Mouse (Mus musculus): Measurements from ENCODE around the gene Hist1h2af. TPM values are rescaled to one million over a fixed set of nuclear protein-coding genes. Genes with fewer than 3 reads are reported as not detected.
A peak's percentile ranks its signal among the peaks of the same experiment; 100 is the strongest.

Hist1h2af gene
- polyA plus RNA-seq, 1 experiment from 2014 or later: 2.8 TPM

DNA sequence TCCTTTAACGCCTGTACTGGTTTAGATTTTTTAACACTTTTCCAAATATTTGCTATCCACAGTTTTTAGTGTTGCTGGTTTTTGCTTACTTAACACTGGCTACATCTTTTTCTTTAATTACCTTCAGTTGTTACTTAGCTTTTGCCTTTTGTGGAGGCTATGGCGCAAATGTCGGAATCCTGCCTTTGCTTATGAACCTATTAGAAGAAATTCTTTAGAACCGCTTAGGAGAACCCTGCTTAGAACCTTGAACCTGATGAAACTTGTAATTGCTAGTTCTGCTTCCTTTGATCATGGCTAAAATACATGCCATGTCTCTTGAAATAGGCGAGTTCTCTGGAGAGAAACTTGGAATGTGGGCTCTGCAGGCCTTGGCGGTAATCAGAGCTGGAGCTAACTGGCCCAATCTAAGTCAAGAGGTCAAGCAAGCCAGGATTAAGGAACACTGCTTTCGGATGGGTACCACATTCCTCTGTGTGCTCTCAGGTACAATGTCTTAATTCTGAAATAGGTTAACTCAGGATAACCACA is 42.7 kb downstream of the Hist1h2af start:
- 2% methylated on average over 7 of the region's 7 CpGs for WGBS
- Histone ChIP-seq H3K9ac (replicated peaks) (peak overlapping the region; percentile 74), H3K27ac (replicated peaks) (peak overlapping the region; percentile 97), H3K4me3 (peak overlapping the region; percentile 47), H3K27me3 (no peaks in the 10 kb centered on the region), H3K4me1 (peaks cover 37% of the 10 kb centered on the region), H3K36me3 (no peaks in the 10 kb centered on the region), H3K9me3 (no peaks in the 10 kb centered on the region), H3K4me2 (replicated peaks) (peak overlapping the region; percentile 72)
- ATAC-seq (replicated peaks): no peak

DNA sequence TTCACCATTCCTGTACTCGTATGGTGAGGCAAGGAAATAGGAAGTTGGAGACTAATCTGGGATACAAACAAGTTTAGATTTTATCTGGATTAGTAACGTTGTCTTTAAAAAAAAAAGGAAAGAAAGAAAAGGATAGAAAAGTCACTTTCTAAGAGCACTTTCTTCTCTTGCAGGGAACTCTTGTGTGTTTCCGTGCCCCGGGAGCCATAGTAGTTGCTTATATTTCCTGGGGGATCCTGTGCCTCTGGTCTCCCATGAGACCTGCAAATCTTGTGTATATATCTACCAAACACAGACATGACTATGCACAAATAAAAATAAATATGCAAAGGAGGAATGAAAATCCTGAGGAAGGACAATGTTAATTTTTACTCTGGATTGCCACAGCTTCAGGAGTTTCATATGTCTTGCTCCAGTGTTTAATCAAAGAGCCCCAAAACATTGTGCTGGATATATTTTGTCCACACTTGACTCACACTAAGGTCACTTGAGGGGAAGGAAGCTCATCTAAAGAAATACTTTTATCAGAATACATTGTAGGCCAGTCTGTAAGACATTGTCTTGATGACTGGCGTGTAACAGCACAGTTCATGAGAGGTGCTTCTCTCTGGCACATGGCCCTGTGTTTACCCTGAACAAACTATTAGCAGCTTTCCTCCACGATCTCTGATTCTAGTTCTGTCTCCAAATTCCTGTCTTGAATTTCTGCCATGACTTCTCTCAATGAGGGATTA is 43.4 kb downstream of the Hist1h2af start:
- Histone ChIP-seq H3K4me1 (peaks cover 40% of the 10 kb centered on the region), H3K9me3 (no peaks in the 10 kb centered on the region), H3K4me3 (peak overlapping the region; percentile 47), H3K4me2 (replicated peaks) (peak overlapping the region; percentile 72), H3K27ac (replicated peaks) (peak overlapping the region; percentile 97), H3K9ac (replicated peaks) (peak overlapping the region; percentile 74), H3K27me3 (no peaks in the 10 kb centered on the region), H3K36me3 (no peaks in the 10 kb centered on the region)
- no peak for ATAC-seq (replicated peaks)
- WGBS: 32% methylated on average over 6 of the region's 6 CpGs

DNA sequence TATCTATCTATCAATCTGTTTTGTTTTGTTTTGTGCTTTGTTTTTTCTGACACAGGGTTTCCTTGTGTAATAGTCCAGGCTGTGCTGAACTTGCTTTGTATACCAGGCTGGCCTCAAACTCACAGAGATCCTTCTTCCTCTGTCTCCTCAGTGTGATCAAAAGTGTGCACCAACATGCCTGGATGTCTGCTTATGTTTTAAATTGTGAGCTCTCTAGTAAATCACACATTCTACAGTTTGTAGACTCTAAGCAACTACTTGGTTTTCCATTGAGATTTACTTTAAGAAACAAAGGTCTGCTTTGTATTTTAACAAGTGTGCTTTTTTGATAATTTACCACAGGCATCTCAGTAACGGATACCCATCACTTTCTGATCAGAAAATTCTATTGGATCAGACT is 44.1 kb downstream of the Hist1h2af start:
- Histone ChIP-seq H3K27ac (replicated peaks) (no peak overlapping the region), H3K4me3 (no peak overlapping the region), H3K4me2 (replicated peaks) (no peak overlapping the region), H3K27me3 (no peaks in the 10 kb centered on the region), H3K9ac (replicated peaks) (no peak overlapping the region), H3K36me3 (no peaks in the 10 kb centered on the region), H3K9me3 (no peaks in the 10 kb centered on the region), H3K4me1 (peaks cover 40% of the 10 kb centered on the region)
- ATAC-seq (replicated peaks): no peak
- 93% methylated on average over 1 of the region's 1 CpGs for WGBS

DNA sequence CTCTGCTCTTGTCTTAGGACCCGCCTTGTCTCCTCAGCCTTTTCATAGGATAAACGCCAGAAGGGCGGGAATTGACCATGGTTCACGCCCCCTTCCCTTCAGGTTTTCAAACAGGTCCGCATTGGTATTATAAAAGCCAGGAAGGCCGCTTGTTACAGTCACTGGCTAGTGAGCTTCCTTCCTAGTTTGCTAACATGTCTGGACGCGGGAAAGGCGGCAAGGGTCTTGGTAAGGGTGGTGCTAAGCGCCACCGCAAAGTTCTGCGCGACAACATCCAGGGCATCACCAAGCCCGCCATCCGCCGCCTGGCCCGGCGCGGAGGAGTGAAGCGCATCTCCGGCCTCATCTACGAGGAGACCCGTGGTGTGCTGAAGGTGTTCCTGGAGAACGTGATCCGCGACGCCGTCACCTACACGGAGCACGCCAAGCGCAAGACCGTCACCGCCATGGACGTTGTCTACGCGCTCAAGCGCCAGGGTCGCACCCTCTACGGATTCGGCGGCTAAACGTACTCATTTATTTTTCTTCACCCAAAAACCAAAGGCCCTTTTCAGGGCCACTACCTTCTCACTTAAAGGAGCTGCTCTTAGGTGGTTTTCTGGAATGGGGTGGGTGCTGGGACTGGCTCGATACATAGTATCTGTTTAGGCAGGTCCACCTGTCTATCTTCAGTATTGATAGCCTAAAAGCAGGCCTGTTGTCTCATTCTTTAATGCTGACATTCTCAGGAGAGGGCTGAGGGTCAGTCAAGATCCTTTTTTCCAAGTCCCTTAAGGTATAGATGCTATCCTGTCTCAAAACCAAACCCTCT is 47.9 kb downstream of the Hist1h2af start, which contains the start of gene Hist1h4d:
Gene Hist1h4d, plus strand, starts transcription at position 191 of the 811 bp plus-strand sequence.
- Histone ChIP-seq H3K4me3 (peak within 1 kb of the TSS; percentile 53), H3K4me1 (peaks cover 53% of the 10 kb centered on the region), H3K36me3 (no peaks in the 10 kb centered on the region), H3K27me3 (no peaks in the 10 kb centered on the region), H3K9me3 (no peaks in the 10 kb centered on the region), H3K9ac (replicated peaks) (peak within 1 kb of the TSS; percentile 61), H3K27ac (replicated peaks) (peak within 1 kb of the TSS; percentile 97), H3K4me2 (replicated peaks) (peak within 1 kb of the TSS; percentile 79)
- WGBS: under 1% methylated on average over 43 of the region's 43 CpGs
- peak; percentile 93 for ATAC-seq (replicated peaks)

DNA sequence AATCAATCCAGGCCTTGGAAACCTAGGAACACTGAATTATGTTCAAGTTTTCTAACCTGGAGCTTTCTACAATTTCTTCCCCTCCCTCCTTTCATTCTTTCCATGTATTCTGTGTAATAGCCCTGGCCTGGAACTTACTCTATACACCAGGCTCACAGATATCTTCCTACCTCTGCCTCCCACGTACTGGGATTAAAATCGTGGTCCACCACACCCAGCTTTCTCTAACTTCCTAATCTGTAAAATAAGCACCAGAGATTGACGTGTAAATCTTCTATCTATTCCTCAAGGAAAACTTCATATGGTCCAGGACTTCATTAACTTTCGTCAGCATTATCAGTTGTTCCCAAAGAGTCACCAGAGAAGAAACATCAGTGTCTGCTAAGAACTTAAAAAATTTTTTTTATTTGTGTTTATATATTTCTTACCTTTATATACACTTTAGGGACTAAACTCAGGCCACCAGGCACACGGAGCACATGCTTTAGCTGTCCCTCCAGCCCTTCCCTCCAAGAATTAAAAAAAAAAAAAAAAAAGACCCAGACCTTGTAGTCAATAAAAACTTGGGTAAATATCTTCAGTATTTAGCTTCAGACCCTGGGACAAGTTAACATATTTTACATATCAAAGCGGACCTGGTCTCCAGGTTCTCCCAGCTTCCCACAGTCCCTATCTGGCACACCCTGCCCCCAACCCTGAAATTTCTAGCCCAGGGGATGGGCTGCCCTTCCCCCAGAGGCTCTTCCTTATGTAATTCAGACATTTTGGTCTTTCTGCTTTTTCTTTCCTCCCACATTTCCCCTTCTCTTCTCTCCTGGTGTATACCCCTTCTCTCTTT is 48.7 kb downstream of the Hist1h2af start:
- Histone ChIP-seq H3K4me3 (peak overlapping the region; percentile 53), H3K4me2 (replicated peaks) (peak overlapping the region; percentile 79), H3K36me3 (no peaks in the 10 kb centered on the region), H3K9me3 (no peaks in the 10 kb centered on the region), H3K27ac (replicated peaks) (peak overlapping the region; percentile 97), H3K27me3 (no peaks in the 10 kb centered on the region), H3K9ac (replicated peaks) (peak overlapping the region; percentile 61), H3K4me1 (peaks cover 50% of the 10 kb centered on the region)
- no peak for ATAC-seq (replicated peaks)
- 3% methylated on average over 6 of the region's 6 CpGs for WGBS

DNA sequence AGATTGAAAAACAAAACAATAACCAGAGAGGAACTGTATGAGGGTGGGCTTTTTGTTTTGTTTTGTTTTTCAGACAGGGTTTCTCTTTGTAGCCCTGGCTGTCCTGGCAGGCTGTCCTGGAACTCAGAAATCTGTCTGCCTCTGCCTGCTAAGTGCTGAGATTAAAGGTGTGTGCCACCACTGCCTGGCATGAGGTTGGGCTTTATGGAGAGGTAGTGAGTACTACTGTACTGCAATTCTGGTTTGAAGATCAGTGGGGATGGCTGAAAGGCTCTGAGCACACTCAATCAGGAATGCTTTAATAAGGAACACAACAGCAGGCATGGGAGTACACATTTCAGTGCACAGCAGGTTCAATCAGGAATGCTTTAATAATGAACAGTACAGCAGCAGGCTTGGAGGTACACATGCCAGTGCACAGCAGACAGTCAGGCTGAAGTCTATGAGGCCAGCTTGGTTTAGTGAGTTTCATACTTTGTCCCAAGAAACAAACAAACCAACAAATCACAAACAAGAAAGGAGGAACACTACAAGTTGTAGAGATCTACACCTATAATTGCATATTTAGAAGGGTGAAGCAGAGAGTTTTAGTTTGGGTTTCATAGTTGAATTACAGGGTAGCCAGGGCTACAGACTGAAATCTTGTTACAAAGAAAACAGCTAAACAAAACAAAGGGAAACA is 49.8 kb downstream of the Hist1h2af start:
- Histone ChIP-seq H3K4me2 (replicated peaks) (no peak overlapping the region; the same call in 1 of the 2 replicates), H3K9me3 (no peaks in the 10 kb centered on the region)

More for the DNA sequence above, 49.8 kb downstream of the Hist1h2af start:
- H3K4me3 ChIP-seq: no peak overlapping the region
- H3K4me1 ChIP-seq: peaks cover 50% of the 10 kb centered on the region
- H3K27me3 ChIP-seq: no peaks in the 10 kb centered on the region
- no peak overlapping the region for H3K9ac ChIP-seq (replicated peaks)
- ATAC-seq (replicated peaks): no peak
- H3K27ac ChIP-seq (replicated peaks): peak overlapping the region; percentile 97
- no peaks in the 10 kb centered on the region for H3K36me3 ChIP-seq

Small RNA genes within 50 kb of the gene (microRNA-seq; reads per million reads assigned to microRNA genes)
- not detected for gene Gm44297
- not detected for gene Gm44359
- not detected for gene Gm44394
- not detected for gene n-TStga1

Other genes with a start within 250 kb of the Hist1h2af start
- gene Zfp322a, start 164.7 kb upstream of the Hist1h2af start, polyA plus RNA-seq (2015; fragmentation: Nextera tagmentation; extraction: Ambion mirVana): 58.3 and 60.9 TPM in 2 replicates
- gene Abt1, start 110.0 kb upstream of the Hist1h2af start, polyA plus RNA-seq (2015; fragmentation: Nextera tagmentation; extraction: Ambion mirVana): 13.0 and 13.2 TPM in 2 replicates
- 0.05 and 0.08 TPM in 2 replicates for gene Btn1a1, start 68.0 kb upstream of the Hist1h2af start, polyA plus RNA-seq (2015; fragmentation: Nextera tagmentation; extraction: Ambion mirVana)
- 0.11 TPM in 1 of 2 replicates, not detected in the other for gene Btn2a2, start 45.0 kb upstream of the Hist1h2af start, polyA plus RNA-seq (2015; fragmentation: Nextera tagmentation; extraction: Ambion mirVana)
- gene Hist1h4h, start 2.9 kb upstream of the Hist1h2af start, polyA plus RNA-seq (2015; fragmentation: Nextera tagmentation; extraction: Ambion mirVana): 4.9 and 6.0 TPM in 2 replicates
- 2.7 and 3.4 TPM in 2 replicates for gene Hist1h3g, start 1.5 kb downstream of the Hist1h2af start, polyA plus RNA-seq (2015; fragmentation: Nextera tagmentation; extraction: Ambion mirVana)
- 0.37 and 0.59 TPM in 2 replicates for gene Hist1h2bh, start 9.5 kb downstream of the Hist1h2af start, polyA plus RNA-seq (2015; fragmentation: Nextera tagmentation; extraction: Ambion mirVana)
- 0.46 and 0.94 TPM in 2 replicates for gene Hist1h3f, start 10.1 kb downstream of the Hist1h2af start, polyA plus RNA-seq (2015; fragmentation: Nextera tagmentation; extraction: Ambion mirVana)
- gene Hist1h4f, start 17.7 kb downstream of the Hist1h2af start, polyA plus RNA-seq (2015; fragmentation: Nextera tagmentation; extraction: Ambion mirVana): 0.70 and 0.73 TPM in 2 replicates
- 0.23 and 0.25 TPM in 2 replicates for gene Hist1h1d, start 19.4 kb downstream of the Hist1h2af start, polyA plus RNA-seq (2015; fragmentation: Nextera tagmentation; extraction: Ambion mirVana)
- gene Hist1h3e, start 28.5 kb downstream of the Hist1h2af start, polyA plus RNA-seq (2015; fragmentation: Nextera tagmentation; extraction: Ambion mirVana): 2.6 and 2.7 TPM in 2 replicates
- gene Hist1h2ae, start 37.3 kb downstream of the Hist1h2af start, polyA plus RNA-seq (2015; fragmentation: Nextera tagmentation; extraction: Ambion mirVana): 48.1 and 55.0 TPM in 2 replicates
- gene Hist1h2bg, start 37.5 kb downstream of the Hist1h2af start, polyA plus RNA-seq (2015; fragmentation: Nextera tagmentation; extraction: Ambion mirVana): 4.7 and 5.6 TPM in 2 replicates
- gene Hist1h2bf, start 40.3 kb downstream of the Hist1h2af start, polyA plus RNA-seq (2015; fragmentation: Nextera tagmentation; extraction: Ambion mirVana): 1.6 and 2.9 TPM in 2 replicates
- gene Hist1h2ad, start 40.5 kb downstream of the Hist1h2af start, polyA plus RNA-seq (2015; fragmentation: Nextera tagmentation; extraction: Ambion mirVana): 1.5 and 2.0 TPM in 2 replicates
- gene Hist1h3d, start 41.9 kb downstream of the Hist1h2af start, polyA plus RNA-seq (2015; fragmentation: Nextera tagmentation; extraction: Ambion mirVana): 4.5 and 5.1 TPM in 2 replicates
- 76.0 and 88.6 TPM in 2 replicates for gene Hist1h4d, start 47.7 kb downstream of the Hist1h2af start, polyA plus RNA-seq (2015; fragmentation: Nextera tagmentation; extraction: Ambion mirVana)
- 1.9 and 2.5 TPM in 2 replicates for gene Hist1h2be, start 87.2 kb downstream of the Hist1h2af start, polyA plus RNA-seq (2015; fragmentation: Nextera tagmentation; extraction: Ambion mirVana)
- 11.6 and 13.7 TPM in 2 replicates for gene Hist1h1e, start 88.7 kb downstream of the Hist1h2af start, polyA plus RNA-seq (2015; fragmentation: Nextera tagmentation; extraction: Ambion mirVana)
- 1.0 and 1.1 TPM in 2 replicates for gene Hist1h2ac, start 150.0 kb downstream of the Hist1h2af start, polyA plus RNA-seq (2015; fragmentation: Nextera tagmentation; extraction: Ambion mirVana)
- gene Hist1h2bc, start 150.3 kb downstream of the Hist1h2af start, polyA plus RNA-seq (2015; fragmentation: Nextera tagmentation; extraction: Ambion mirVana): 33.7 and 35.6 TPM in 2 replicates
- 0.20 TPM in 1 of 2 replicates, not detected in the other for gene Hist1h1t, start 161.9 kb downstream of the Hist1h2af start, polyA plus RNA-seq (2015; fragmentation: Nextera tagmentation; extraction: Ambion mirVana)
- 3.7 and 4.4 TPM in 2 replicates for gene Hist1h4c, start 164.5 kb downstream of the Hist1h2af start, polyA plus RNA-seq (2015; fragmentation: Nextera tagmentation; extraction: Ambion mirVana)
- gene Hfe, start 176.9 kb downstream of the Hist1h2af start, polyA plus RNA-seq (2015; fragmentation: Nextera tagmentation; extraction: Ambion mirVana): 2.0 and 3.4 TPM in 2 replicates
- gene Hist1h1c, start 204.9 kb downstream of the Hist1h2af start, polyA plus RNA-seq (2015; fragmentation: Nextera tagmentation; extraction: Ambion mirVana): 22.8 and 24.6 TPM in 2 replicates
- gene Hist1h3c, start 211.7 kb downstream of the Hist1h2af start, polyA plus RNA-seq (2015; fragmentation: Nextera tagmentation; extraction: Ambion mirVana): 3.9 and 4.1 TPM in 2 replicates
- gene Hist1h2bb, start 212.8 kb downstream of the Hist1h2af start, polyA plus RNA-seq (2015; fragmentation: Nextera tagmentation; extraction: Ambion mirVana): 1.8 and 2.0 TPM in 2 replicates
- gene Hist1h2ab, start 217.2 kb downstream of the Hist1h2af start, polyA plus RNA-seq (2015; fragmentation: Nextera tagmentation; extraction: Ambion mirVana): 26.0 and 31.2 TPM in 2 replicates
- 7.9 and 11.7 TPM in 2 replicates for gene Hist1h3b, start 218.4 kb downstream of the Hist1h2af start, polyA plus RNA-seq (2015; fragmentation: Nextera tagmentation; extraction: Ambion mirVana)
- 2.8 and 3.8 TPM in 2 replicates for gene Hist1h4b, start 223.1 kb downstream of the Hist1h2af start, polyA plus RNA-seq (2015; fragmentation: Nextera tagmentation; extraction: Ambion mirVana)
- 0.38 TPM in 1 of 2 replicates, not detected in the other for gene Hist1h4a, start 227.3 kb downstream of the Hist1h2af start, polyA plus RNA-seq (2015; fragmentation: Nextera tagmentation; extraction: Ambion mirVana)
- gene Hist1h3a, start 228.5 kb downstream of the Hist1h2af start, polyA plus RNA-seq (2015; fragmentation: Nextera tagmentation; extraction: Ambion mirVana): 2.7 and 3.2 TPM in 2 replicates
- 1.5 TPM in 2 replicates for gene Hist1h1a, start 229.8 kb downstream of the Hist1h2af start, polyA plus RNA-seq (2015; fragmentation: Nextera tagmentation; extraction: Ambion mirVana)
- gene Trim38, start 236.0 kb downstream of the Hist1h2af start, polyA plus RNA-seq (2015; fragmentation: Nextera tagmentation; extraction: Ambion mirVana): 0.11 TPM in 1 of 2 replicates, not detected in the other